Mouse (Mus musculus): Measurements from ENCODE around the gene Dock2.

Gene Dock2

GRCm38 (mm10) chr11:34704384-34705107 is 79.1 kb downstream of the Dock2 start:
- in situ Hi-C loops (cut with MboI; ENCODE audit: low pct_unique_long_range_greater_than_20kb in 1 of 2, low sequenced_read_pairs in 2 of 2, unreplicated experiment in 1 of 2): no loop called here

GRCm38 (mm10) chr11:34703851-34704250 is 79.8 kb downstream of the Dock2 start:
- in situ Hi-C loops (cut with MboI; ENCODE audit: low pct_unique_long_range_greater_than_20kb in 1 of 2, low sequenced_read_pairs in 2 of 2, unreplicated experiment in 1 of 2): no loop called here

DNA sequence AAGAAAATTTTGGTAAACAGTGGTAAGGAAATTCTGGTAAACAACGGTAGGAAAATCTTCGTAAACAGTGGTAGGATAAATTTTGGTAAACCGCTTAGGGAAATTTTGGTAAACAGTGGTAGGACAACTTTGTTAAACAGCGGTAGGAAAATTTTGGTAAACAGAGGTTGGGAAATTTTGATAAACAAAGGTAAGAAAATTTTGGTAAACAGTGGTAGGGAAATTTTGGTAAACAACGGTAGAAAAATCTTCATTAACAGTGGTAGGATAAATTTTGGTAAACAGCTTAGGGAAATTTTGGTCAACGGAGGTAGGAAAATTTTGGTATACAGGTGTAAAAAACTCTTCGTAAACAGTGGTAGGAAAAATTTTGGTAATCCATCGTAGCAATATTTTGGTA is 101.9 kb downstream of the Dock2 start:
- in situ Hi-C loops (cut with MboI; ENCODE audit: low pct_unique_long_range_greater_than_20kb in 1 of 2, low sequenced_read_pairs in 2 of 2, unreplicated experiment in 1 of 2): no loop called here

GRCm38 (mm10) chr11:34544631-34545030 is 239.1 kb downstream of the Dock2 start:
- in situ Hi-C loops (cut with MboI; ENCODE audit: low pct_unique_long_range_greater_than_20kb in 1 of 2, low sequenced_read_pairs in 2 of 2, unreplicated experiment in 1 of 2): no loop called here

DNA sequence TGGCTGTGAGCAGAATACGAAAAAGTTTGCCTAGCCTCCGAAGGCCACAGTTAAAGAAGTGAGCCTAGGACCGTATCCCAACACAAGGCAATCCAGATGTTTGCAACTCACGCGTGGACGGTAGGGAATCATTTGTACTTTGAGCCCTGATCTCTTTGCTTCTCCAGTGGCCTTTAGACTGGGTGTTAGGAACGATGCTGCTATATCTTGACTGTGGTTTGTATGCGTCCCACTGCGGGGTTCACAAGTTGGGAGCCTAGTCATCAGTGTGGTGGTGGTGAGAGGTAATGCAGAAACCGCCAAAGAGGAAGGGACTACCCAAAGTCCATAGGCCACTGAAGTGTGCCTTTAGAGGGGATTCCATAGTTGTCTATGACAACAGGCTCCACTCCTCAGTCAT is 251.6 kb downstream of the Dock2 start:
- in situ Hi-C loops (cut with MboI; ENCODE audit: low pct_unique_long_range_greater_than_20kb in 1 of 2, low sequenced_read_pairs in 2 of 2, unreplicated experiment in 1 of 2): no loop called here

DNA sequence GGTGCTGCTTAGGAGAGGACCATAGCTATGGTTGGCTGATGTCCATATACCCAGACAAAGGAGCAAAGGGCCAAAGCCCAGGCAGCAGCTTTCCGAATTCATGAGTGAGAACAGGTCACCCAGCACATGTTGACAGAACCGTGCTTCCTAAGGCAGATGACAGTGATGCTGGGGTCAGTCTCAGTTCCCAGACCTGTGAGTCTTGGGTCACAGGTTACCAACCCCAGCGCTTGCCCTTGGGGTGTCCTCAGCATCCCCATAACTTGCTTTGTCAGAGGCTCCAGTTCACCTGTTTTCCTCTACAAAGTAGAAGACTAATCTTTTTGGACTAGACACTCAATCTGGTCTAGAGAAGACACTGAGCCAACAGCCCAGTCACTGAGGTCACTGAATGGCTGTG is 252.7 kb downstream of the Dock2 start:
- in situ Hi-C loops (cut with MboI; ENCODE audit: low pct_unique_long_range_greater_than_20kb in 1 of 2, low sequenced_read_pairs in 2 of 2, unreplicated experiment in 1 of 2): no loop called here

DNA sequence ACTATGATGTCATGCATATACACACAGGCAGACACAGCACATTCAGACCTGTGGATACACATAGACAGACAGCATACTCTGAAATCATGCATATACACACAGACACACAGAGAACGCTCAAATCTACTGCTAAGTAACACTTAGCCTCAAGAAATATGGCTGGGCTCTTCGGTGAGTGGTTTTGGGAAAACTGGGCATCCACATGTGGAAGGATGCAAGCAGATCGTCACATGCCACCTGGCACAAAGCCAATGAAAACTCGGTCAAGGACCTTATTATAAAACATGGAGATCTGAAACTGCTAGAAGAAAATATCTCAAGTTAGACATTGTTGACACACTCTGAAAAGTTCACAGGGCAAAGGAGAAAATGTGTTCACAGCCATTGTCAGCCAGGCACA is 255.7 kb downstream of the Dock2 start:
- in situ Hi-C loops (cut with MboI; ENCODE audit: low pct_unique_long_range_greater_than_20kb in 1 of 2, low sequenced_read_pairs in 2 of 2, unreplicated experiment in 1 of 2): no loop called here

DNA sequence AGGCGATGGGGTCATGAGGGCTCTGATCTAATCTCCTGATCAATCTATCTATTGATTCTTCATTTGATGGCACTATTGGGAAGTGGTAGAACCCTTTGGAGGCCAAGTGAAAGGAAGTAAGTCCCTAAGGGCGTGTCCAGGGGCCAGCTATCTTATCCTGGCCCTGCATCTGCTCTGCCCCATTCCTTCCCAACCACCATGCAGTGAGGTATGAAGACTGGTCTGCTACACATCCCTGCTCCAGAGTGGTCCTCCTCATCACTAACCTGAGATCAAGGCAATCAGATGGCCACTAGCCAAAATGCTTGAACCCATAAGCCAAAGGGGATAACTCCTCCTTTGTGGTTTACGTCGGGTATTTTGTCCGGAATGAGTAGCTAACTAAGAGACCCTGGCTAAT is 256.5 kb downstream of the Dock2 start:
- in situ Hi-C loops (cut with MboI; ENCODE audit: low pct_unique_long_range_greater_than_20kb in 1 of 2, low sequenced_read_pairs in 2 of 2, unreplicated experiment in 1 of 2): no loop called here

DNA sequence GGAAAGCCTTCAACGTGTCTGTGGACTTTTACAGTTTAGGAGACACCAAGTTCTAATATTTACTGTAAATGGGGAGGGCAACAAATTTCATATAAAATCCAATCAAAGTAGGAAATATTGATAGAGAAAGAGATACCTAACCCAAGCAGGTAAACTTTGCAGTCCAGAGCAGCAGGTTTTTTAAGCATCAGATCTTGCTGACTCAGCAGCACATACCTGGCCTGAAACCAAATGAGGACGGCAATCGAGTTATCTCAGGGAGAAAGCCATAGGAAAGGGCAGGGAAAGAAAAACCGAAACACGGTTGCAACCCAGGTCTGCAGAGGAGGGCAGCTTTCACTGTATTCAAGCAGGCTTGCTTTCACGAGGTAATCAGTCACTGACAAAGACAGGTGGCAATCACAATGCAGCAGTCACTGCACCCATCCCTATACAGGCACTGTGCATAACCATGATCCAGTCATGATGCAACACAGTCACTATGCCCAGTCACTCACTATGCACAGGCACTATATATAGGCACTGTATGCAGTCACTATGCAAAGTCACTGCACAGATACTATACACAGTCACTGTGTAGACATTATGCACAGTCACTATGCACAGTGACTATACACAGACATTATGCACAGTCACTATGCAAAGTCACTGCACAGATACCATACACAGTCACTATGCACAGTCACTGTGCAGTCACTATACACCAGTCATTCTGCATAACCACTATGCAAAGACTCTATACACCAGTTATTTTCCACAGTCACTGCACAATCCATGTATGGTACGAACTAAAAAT is 258.4 kb downstream of the Dock2 start:
- in situ Hi-C loops (cut with MboI; ENCODE audit: low pct_unique_long_range_greater_than_20kb in 1 of 2, low sequenced_read_pairs in 2 of 2, unreplicated experiment in 1 of 2): no loop called here

GRCm38 (mm10) chr11:34524586-34524985 is 259.1 kb downstream of the Dock2 start:
- in situ Hi-C loops (cut with MboI; ENCODE audit: low pct_unique_long_range_greater_than_20kb in 1 of 2, low sequenced_read_pairs in 2 of 2, unreplicated experiment in 1 of 2): no loop called here

DNA sequence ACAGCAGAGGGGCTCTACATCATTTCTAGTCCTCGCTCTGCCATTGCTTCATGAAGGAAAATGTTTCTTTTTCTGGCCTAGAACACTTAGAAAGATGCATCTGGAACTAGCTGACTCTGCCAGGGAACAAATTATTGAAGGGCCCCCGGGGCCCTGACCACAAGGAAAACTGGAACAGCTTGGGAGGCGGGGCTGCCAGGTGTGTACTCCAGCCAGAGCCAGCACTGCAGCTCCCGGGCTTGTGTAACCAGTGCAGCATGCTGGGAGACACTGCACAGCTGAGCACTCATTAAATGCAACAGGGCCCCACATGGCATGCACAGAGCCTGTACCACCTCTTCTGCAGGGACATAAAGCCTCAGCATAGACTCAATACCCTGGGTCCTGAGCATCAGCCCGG is 265.1 kb downstream of the Dock2 start:
- in situ Hi-C loops (cut with MboI; ENCODE audit: low pct_unique_long_range_greater_than_20kb in 1 of 2, low sequenced_read_pairs in 2 of 2, unreplicated experiment in 1 of 2): no loop called here

GRCm38 (mm10) chr11:34516971-34517370 is 266.7 kb downstream of the Dock2 start:
- in situ Hi-C loops (cut with MboI; ENCODE audit: low pct_unique_long_range_greater_than_20kb in 1 of 2, low sequenced_read_pairs in 2 of 2, unreplicated experiment in 1 of 2): no loop called here

DNA sequence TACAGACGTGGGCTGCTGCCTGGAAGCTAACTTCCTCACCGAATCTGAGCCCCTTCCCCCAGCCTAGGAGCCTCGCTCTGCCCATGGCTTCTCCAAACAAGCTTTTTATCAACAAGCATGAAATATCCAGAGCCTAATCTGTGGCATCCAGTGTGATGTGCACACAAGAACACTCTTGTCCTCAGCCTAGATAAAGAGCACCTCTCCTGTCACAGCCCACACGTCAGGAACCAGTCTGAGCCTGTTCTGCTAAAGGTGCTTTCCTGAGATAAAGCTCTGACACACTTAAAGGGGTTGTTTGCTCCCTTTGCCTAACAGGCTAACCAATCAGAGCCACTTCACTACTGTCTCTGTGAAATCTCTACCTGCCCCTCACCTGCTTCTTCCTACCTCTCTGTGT is 268.4 kb downstream of the Dock2 start:
- in situ Hi-C loops (cut with MboI; ENCODE audit: low pct_unique_long_range_greater_than_20kb in 1 of 2, low sequenced_read_pairs in 2 of 2, unreplicated experiment in 1 of 2): no loop called here

DNA sequence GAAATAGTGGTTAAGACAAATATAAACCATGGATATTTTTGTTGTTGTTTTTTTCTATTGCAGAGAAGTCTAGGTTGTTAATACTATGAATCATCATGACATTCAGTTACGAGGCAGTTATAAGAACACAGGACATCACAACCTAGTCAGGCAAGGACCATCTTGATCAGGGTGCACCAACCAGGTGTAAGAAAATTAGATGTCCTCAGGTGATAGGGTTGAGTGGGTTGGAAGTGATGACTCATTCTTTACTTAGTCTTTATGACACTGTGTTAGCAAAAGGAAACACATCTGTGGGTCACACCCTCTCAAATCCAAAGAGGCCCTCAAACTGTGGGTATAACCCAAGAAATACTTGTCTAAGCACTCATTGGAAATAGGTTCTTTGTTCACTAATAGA is 277.3 kb downstream of the Dock2 start:
- in situ Hi-C loops (cut with MboI; ENCODE audit: low pct_unique_long_range_greater_than_20kb in 1 of 2, low sequenced_read_pairs in 2 of 2, unreplicated experiment in 1 of 2): no loop called here

DNA sequence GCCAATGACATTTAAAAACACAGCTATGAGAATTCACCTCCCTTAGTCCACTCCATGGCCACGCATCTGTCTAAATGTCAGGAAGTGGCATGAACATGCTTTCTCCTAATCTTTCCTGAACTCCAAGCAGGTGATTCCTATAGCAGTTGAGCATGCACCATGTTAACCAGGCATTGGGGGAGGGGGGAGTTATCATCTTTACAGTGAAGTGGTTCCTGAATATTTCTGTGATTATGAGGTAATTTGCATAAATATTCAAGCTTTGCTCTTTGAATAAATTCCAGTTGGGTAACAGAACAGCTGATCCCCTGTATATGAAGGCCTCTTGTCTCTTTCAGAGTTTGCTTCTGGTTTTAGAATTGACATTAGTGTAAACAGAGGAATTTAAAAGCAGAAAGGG is 284.0 kb downstream of the Dock2 start:
- in situ Hi-C loops (cut with MboI; ENCODE audit: low pct_unique_long_range_greater_than_20kb in 1 of 2, low sequenced_read_pairs in 2 of 2, unreplicated experiment in 1 of 2): no loop called here

- in situ Hi-C loops (cut with MboI; ENCODE audit: low pct_unique_long_range_greater_than_20kb in 1 of 2, low sequenced_read_pairs in 2 of 2, unreplicated experiment in 1 of 2): no loop called here
Observed at GRCm38 (mm10) chr11:34494682-34495081, 289.0 kb downstream of the Dock2 start.

DNA sequence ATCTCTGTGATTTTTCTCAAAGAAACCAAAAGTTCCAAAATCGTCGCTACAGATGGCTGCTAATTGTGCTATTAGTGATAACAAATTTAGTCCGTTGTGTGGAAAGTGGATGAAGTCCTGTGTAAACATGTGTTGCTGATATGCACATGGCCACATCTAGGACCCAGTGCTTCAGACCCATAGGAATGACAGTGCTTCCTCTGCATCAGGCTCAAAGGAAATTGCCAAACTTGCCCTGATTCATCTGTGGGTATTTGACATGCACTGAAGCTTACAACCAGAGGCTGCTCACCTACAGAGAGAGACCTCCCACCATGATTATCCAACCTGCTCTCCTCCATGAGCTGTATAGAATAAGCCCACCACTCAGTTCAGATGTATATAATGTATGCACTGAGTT is 290.7 kb downstream of the Dock2 start:
- in situ Hi-C loops (cut with MboI; ENCODE audit: low pct_unique_long_range_greater_than_20kb in 1 of 2, low sequenced_read_pairs in 2 of 2, unreplicated experiment in 1 of 2): no loop called here

DNA sequence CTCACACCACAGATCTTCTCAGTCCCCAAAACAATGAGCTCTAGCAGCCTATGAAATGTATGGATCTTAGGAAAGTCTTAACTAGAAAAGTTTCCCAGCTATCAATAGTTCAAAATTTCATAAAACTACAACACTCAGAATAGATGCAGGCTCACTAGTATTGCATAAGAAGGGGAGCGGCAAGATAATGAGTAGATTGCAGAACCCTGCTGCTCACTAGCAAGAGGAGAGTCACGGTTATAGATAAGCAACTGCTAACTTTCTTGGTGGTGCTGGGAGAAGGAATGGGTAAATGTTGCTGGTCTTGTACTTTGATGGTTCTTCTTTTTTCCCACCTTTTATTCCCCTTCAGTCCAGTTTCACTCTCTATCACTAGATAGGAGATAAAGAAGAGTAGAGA is 291.5 kb downstream of the Dock2 start:
- in situ Hi-C loops (cut with MboI; ENCODE audit: low pct_unique_long_range_greater_than_20kb in 1 of 2, low sequenced_read_pairs in 2 of 2, unreplicated experiment in 1 of 2): no loop called here

GRCm38 (mm10) chr11:34489548-34489947 is 294.1 kb downstream of the Dock2 start:
- in situ Hi-C loops (cut with MboI; ENCODE audit: low pct_unique_long_range_greater_than_20kb in 1 of 2, low sequenced_read_pairs in 2 of 2, unreplicated experiment in 1 of 2): no loop called here

DNA sequence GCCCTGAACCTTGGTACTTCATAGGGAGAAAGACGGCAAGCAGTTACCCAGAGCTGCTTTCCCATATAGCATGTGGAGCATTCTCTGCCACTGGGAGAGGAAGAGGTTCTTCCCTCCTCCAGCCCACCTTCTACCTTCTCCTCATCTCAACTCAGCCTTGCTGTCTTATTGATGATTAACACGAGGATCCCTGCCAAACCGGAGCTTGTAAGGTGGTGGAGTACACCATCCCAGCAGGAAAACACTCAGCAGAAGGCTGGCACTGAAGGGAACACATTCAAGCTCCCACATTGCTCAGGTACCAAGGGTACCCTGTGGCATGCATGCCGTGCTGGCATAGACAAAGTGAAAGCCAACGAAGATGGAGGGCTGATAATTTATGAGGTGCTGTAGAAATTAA is 304.4 kb downstream of the Dock2 start:
- in situ Hi-C loops (cut with MboI; ENCODE audit: low pct_unique_long_range_greater_than_20kb in 1 of 2, low sequenced_read_pairs in 2 of 2, unreplicated experiment in 1 of 2): no loop called here
